Mouse (Mus musculus): ENCODE results near the gene Hyal4. TPM values are rescaled to one million over a fixed set of nuclear protein-coding genes. Genes with fewer than 3 reads are reported as not detected.

Hyal4 gene
- not detected for total RNA-seq (2021)
- long read RNA-seq, experiment 1, result 0 reads
- long read RNA-seq, experiment 2, result 0 reads

- no peak for DNase-seq
These were observed at the start of gene Hyal4 for GRCm38 (mm10) chr6:24748029-24748428. Gene Hyal4, plus strand, starts transcription at chr6:24748329.

GRCm38 (mm10) chr6:24707090-24707489, 41.0 kb upstream of the Hyal4 start:
- DNase-seq, result no peak

GRCm38 (mm10) chr6:24707499-24707898, 40.6 kb upstream of the Hyal4 start:
- DNase-seq, result no peak

- no peak for DNase-seq
These were observed 26.6 kb upstream of the Hyal4 start for GRCm38 (mm10) chr6:24721317-24722099.

- DNase-seq, result no peak
These were observed 20.0 kb upstream of the Hyal4 start for GRCm38 (mm10) chr6:24728130-24728529.

GRCm38 (mm10) chr6:24732945-24733344, 15.2 kb upstream of the Hyal4 start, which contains the start of gene Hyal6:
Gene Hyal6, plus strand, starts transcription at chr6:24733245.
- DNase-seq, result no peak

- no peak for DNase-seq
These were observed 13.6 kb upstream of the Hyal4 start for GRCm38 (mm10) chr6:24734565-24734964.

- DNase-seq, result no peak
These were observed 11.2 kb downstream of the Hyal4 start for GRCm38 (mm10) chr6:24759281-24759680.

GRCm38 (mm10) chr6:24766261-24766660, 18.1 kb downstream of the Hyal4 start:
- no peak for DNase-seq

GRCm38 (mm10) chr6:24779182-24779581, 31.1 kb downstream of the Hyal4 start:
- DNase-seq, result no peak

- no peak for DNase-seq
These were observed 42.8 kb downstream of the Hyal4 start, which contains the start of gene Spam1 for GRCm38 (mm10) chr6:24790888-24791287. Gene Spam1, plus strand, starts transcription at chr6:24791188.

Other genes with a start within 250 kb of the Hyal4 start
- gene Iqub, start 233.3 kb upstream of the Hyal4 start, total RNA-seq (2021), result under 1 TPM; 0.08 TPM
- 100 to 1,000 TPM; 605 to 626 TPM for gene Ndufa5, start 220.3 kb upstream of the Hyal4 start, total RNA-seq (2021)
- gene Asb15, start 220.2 kb upstream of the Hyal4 start, total RNA-seq (2021), result 10 to 100 TPM; 10.3 to 20.8 TPM
- gene Lmod2, start 150.6 kb upstream of the Hyal4 start, total RNA-seq (2021), result 100 to 1,000 TPM; 183 to 199 TPM
- gene Wasl, start 83.3 kb upstream of the Hyal4 start, total RNA-seq (2021), result 10 to 100 TPM; 14.0 to 17.1 TPM
- not detected for gene Hyal6, start 15.1 kb upstream of the Hyal4 start, total RNA-seq (2021)
- not detected for gene Spam1, start 42.9 kb downstream of the Hyal4 start, total RNA-seq (2021)
- not detected for gene Hyal5, start 109.7 kb downstream of the Hyal4 start, total RNA-seq (2021)
- under 1 TPM; 0.10 to 0.16 TPM for gene Tmem229a, start 208.0 kb downstream of the Hyal4 start, total RNA-seq (2021)